Mouse (Mus musculus): ENCODE data around the gene Tbc1d13. TPM values are rescaled to one million over a fixed set of nuclear protein-coding genes. Genes with fewer than 3 reads are reported as not detected.
"Not testable (repeated sequence)": the region's sequence is repeated elsewhere in the genome, so short reads cannot be mapped to it uniquely, and the experiment has no call there.

Tbc1d13 gene
- total and polyA plus RNA-seq, 2 experiments, result 25.8 to 42.6 TPM

DNA sequence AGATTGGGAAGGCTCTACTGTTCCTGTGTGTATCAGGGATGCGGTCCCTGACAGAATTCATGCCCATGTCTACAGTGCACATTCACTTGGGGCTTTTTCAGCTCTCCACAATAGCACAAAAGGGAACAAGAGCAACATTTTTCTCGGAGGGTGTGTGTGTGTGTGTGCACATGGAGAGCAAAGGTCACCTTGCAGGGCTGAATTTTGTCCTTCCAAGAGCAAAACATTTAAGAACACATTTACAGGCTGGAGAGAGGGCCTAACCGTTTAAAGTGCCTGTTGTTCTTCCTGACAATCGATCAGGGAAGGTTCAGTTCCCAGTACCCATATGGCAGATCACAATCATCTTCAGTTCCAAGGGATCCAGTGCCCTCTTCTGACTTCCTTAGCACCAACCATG lies 3.4 kb upstream of the Tbc1d13 start:
- WGBS, result 37% methylated on average over 4 of the region's 4 CpGs
- Histone ChIP-seq H3K9ac (ENCODE audit: low read depth, low read length) (no peak overlapping the region), H3K27me3 (ENCODE audit: control insufficient read depth, insufficient read depth, low read length) (no peaks in the 10 kb centered on the region), H3K4me1 (ENCODE audit: control insufficient read depth, insufficient read depth, low read length) (peaks cover 8% of the 10 kb centered on the region; the same call in 1 of the 2 replicates), H3K79me2 (ENCODE audit: control insufficient read depth, insufficient read depth, low read length) (peaks cover 3% of the 10 kb centered on the region; the same call in 1 of the 2 replicates), H3K4me3 (ENCODE audit: insufficient read depth, low read depth, low read length) (no peak overlapping the region), H3K36me3 (ENCODE audit: control insufficient read depth, insufficient read depth, low read length) (no peaks in the 10 kb centered on the region), H3K27ac (replicated peaks; ENCODE audit: insufficient read depth, low read depth, low read length) (peak overlapping the region; percentile 8)
- DNase-seq (ENCODE audit: extremely low read depth, low read depth, low spot score), result peak; percentile 74
- TF ChIP-seq POLR2A (IDR thresholded peaks at IDR 0.05; ENCODE audit: extremely low read depth, insufficient read depth, low read length) (no peak), CTCF (IDR thresholded peaks at IDR 0.05; ENCODE audit: low read depth, low read length) (no peak)

DNA sequence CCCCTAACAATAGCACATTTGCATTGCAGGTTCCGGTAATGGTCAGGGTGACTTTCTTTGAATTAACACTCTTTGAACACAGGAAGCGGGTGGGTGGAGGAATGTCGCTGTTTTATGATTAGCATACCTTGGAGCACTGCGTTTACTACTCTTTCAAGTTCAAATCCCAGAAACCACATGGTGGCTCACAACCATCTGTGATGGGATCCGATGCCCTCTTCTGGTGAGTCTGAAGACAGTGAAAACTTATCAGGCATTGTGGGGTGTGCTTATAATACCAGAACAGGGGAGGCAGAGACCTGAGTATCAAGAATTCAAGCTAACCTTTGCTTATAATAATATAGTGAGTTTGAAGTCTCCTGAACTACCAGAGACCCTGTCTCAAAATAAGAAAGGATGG lies 2.3 kb upstream of the Tbc1d13 start:
- H3K4me1 ChIP-seq (ENCODE audit: control insufficient read depth, insufficient read depth, low read length), result peaks cover 11% of the 10 kb centered on the region; the same call in 1 of the 2 replicates
- not testable (repeated sequence) for H3K27me3 ChIP-seq (ENCODE audit: control insufficient read depth, insufficient read depth, low read length); DNase-seq (ENCODE audit: extremely low read depth, low read depth, low spot score); H3K9ac ChIP-seq (ENCODE audit: low read depth, low read length); H3K79me2 ChIP-seq (ENCODE audit: control insufficient read depth, insufficient read depth, low read length); H3K27ac ChIP-seq (replicated peaks; ENCODE audit: insufficient read depth, low read depth, low read length); H3K4me3 ChIP-seq (ENCODE audit: insufficient read depth, low read depth, low read length); H3K36me3 ChIP-seq (ENCODE audit: control insufficient read depth, insufficient read depth, low read length)
- WGBS, result 81% methylated on average over 5 of the region's 5 CpGs

DNA sequence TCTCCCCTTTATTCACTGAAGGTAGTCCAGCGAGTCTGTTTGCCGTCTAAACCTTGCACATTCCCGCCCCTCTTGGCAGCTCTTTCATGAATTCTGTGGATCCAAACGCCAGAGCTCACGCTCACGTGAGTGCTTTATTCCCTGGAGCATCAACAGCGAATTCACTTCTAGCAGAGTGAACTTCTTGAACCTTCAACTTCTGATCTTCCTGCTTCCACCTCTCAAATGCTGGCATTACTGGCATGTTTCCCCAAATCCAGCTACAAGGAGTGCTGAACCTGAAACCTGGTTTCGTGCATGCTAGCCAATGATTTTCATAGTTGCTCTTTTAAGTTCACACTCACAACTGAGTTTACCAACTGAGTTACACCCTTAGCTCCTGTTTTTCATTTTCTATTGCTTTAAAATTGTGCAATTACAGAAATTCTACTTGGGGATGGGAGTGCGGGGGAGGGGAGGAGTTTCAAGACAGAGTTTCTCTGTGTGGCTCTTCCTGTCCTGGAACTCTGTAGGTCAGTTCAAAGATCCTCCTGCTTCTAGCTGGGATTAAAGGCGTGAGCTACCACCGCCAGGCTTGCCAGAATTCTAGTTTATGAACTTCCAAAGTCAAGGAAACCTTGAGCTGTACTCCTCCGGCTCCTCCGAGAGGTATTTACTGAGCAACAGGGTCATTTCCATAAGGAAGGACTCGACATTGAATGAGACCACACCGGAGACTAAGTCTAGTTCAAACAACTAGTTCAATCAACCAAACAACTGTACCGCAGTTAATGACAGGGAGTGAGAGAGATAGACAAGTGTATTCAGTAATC lies 539 bp upstream of the Tbc1d13 start:
- peak overlapping the region; percentile 92 for H3K4me3 ChIP-seq (ENCODE audit: insufficient read depth, low read depth, low read length)
- peaks cover 13% of the 10 kb centered on the region for H3K79me2 ChIP-seq (ENCODE audit: control insufficient read depth, insufficient read depth, low read length)
- peak; percentile 83 for DNase-seq (ENCODE audit: extremely low read depth, low read depth, low spot score)
- H3K4me1 ChIP-seq (ENCODE audit: control insufficient read depth, insufficient read depth, low read length), result peaks cover 11% of the 10 kb centered on the region; the same call in 1 of the 2 replicates
- 1% methylated on average over 16 of the region's 16 CpGs for WGBS
- H3K27me3 ChIP-seq (ENCODE audit: control insufficient read depth, insufficient read depth, low read length), result no peaks in the 10 kb centered on the region
- peak overlapping the region; percentile 92 for H3K27ac ChIP-seq (replicated peaks; ENCODE audit: insufficient read depth, low read depth, low read length)
- H3K36me3 ChIP-seq (ENCODE audit: control insufficient read depth, insufficient read depth, low read length), result peaks cover 14% of the 10 kb centered on the region
- no peak for TF ChIP-seq POLR2A (IDR thresholded peaks at IDR 0.05; ENCODE audit: extremely low read depth, insufficient read depth, low read length)
- no peak for TF ChIP-seq CTCF (IDR thresholded peaks at IDR 0.05; ENCODE audit: low read depth, low read length)
- H3K9ac ChIP-seq (ENCODE audit: low read depth, low read length), result peak overlapping the region; percentile 67

DNA sequence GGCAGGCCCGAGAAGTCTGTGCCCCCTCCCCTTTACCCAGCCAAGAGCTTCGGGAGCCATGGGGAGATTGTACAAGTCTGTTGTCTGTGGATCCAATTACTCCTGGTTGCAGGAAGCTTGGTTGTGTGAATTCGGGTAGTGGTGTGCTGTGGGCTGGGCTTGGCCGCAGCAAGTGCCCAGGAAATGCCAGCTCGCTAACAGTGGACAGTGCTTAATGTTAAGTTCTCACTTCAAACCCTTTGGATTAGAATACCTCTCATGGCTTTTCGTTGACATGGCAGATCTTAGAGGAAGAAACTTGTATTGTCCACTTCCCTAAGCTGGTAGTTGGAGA lies 799 bp downstream of the Tbc1d13 start:
- H3K4me1 ChIP-seq (ENCODE audit: control insufficient read depth, insufficient read depth, low read length), result peaks cover 11% of the 10 kb centered on the region; the same call in 1 of the 2 replicates
- peak overlapping the region; percentile 77 for H3K27ac ChIP-seq (replicated peaks; ENCODE audit: insufficient read depth, low read depth, low read length)
- peak overlapping the region; percentile 92 for H3K9ac ChIP-seq (ENCODE audit: low read depth, low read length)
- 3% methylated on average over 6 of the region's 6 CpGs for whole genome bisulfite sequencing
- H3K36me3 ChIP-seq (ENCODE audit: control insufficient read depth, insufficient read depth, low read length), result peaks cover 17% of the 10 kb centered on the region
- no peaks in the 10 kb centered on the region for H3K27me3 ChIP-seq (ENCODE audit: control insufficient read depth, insufficient read depth, low read length)
- peak overlapping the region; percentile 92 for H3K4me3 ChIP-seq (ENCODE audit: insufficient read depth, low read depth, low read length)
- peaks cover 13% of the 10 kb centered on the region for H3K79me2 ChIP-seq (ENCODE audit: control insufficient read depth, insufficient read depth, low read length)
- DNase-seq (ENCODE audit: extremely low read depth, low read depth, low spot score), result peak; percentile 66
- TF ChIP-seq CTCF (IDR thresholded peaks at IDR 0.05; ENCODE audit: low read depth, low read length), result no peak
- no peak for TF ChIP-seq POLR2A (IDR thresholded peaks at IDR 0.05; ENCODE audit: extremely low read depth, insufficient read depth, low read length)

DNA sequence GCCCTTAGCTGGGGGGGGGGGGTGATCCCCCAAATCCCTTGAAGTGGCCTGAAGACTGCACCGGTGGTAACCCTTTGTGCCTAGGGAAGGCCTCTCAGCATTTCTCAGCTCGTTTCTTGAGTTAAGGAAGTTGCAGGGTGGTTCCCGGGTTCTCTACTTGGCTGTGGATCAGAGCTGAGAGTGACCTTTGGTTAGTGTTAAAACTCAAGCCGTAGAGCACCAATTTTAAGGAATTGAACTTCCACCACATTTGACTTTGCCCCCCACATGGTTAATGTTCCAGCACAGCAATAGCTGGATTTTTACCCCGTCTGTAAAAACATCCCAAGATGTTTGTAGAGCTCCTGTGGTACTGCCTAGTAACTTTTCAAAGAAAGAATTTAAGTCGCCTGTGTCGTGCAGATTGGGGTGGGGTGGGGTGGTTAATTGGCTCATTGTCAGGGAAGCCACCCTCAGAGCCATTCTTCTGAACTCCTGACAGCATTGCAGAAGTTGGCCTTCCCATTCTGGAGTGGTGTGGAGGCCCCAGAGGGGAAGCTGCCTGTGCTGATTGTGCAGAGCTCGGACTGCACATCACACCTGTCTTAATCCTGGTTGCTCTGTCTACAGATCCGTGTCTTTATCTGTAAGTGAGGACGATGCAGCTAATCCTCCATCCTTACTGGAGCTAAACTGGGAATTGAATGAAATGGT lies 1.5 kb downstream of the Tbc1d13 start:
- Histone ChIP-seq H3K27ac (replicated peaks; ENCODE audit: insufficient read depth, low read depth, low read length) (peak overlapping the region; percentile 77), H3K36me3 (ENCODE audit: control insufficient read depth, insufficient read depth, low read length) (peaks cover 17% of the 10 kb centered on the region), H3K4me3 (ENCODE audit: insufficient read depth, low read depth, low read length) (peak overlapping the region; percentile 92), H3K4me1 (ENCODE audit: control insufficient read depth, insufficient read depth, low read length) (peaks cover 8% of the 10 kb centered on the region; the same call in 1 of the 2 replicates), H3K27me3 (ENCODE audit: control insufficient read depth, insufficient read depth, low read length) (no peaks in the 10 kb centered on the region), H3K79me2 (ENCODE audit: control insufficient read depth, insufficient read depth, low read length) (peaks cover 13% of the 10 kb centered on the region), H3K9ac (ENCODE audit: low read depth, low read length) (peak overlapping the region; percentile 92)
- peak; percentile 61 for DNase-seq (ENCODE audit: extremely low read depth, low read depth, low spot score)
- no peak for TF ChIP-seq POLR2A (IDR thresholded peaks at IDR 0.05; ENCODE audit: extremely low read depth, insufficient read depth, low read length)
- TF ChIP-seq CTCF (IDR thresholded peaks at IDR 0.05; ENCODE audit: low read depth, low read length), result no peak
- 38% methylated on average over 10 of the region's 10 CpGs for WGBS

DNA sequence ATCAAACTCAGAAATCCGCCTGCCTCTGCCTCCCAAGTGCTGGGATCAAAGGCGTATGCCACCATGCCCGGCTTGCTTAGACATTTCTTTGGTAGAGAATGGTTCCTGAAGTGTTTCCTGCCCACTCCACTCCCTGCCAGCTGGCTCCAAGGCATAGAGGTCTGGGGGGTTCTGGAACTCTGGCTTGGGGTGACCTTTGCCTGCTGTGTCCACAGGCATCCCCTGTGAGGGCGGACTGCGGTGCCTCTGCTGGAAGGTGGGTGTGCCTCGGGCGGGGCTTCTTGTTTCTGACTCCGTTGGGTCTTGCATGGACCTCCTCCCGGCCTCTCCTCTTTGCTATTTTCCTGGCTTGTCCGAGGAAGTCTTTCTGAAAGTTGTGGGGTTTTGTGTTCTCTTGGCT lies 2.9 kb downstream of the Tbc1d13 start:
- H3K4me1 ChIP-seq (ENCODE audit: control insufficient read depth, insufficient read depth, low read length), result peaks cover 5% of the 10 kb centered on the region; the same call in 1 of the 2 replicates
- no peaks in the 10 kb centered on the region for H3K27me3 ChIP-seq (ENCODE audit: control insufficient read depth, insufficient read depth, low read length)
- WGBS, result 90% methylated on average over 10 of the region's 10 CpGs

DNA sequence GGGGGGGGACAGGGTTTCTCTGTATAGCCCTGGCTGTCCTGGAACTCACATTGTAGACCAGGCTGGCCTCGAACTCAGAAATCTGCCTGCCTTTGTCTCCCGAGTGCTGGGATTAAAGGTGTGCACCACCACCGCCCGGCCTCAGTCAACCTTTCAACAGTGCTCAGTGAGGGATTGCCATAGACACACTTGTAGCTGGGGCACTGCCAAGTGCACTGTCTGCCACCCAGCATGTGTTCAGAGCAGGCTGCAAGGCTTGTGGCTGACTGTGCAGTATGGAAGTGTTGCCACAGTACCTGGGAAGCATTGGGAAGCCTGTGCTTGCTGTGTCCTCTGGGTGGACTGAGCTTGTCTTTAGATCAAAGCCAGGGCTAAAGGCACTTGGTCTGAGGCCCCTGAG lies 6.5 kb downstream of the Tbc1d13 start:
- peaks cover 10% of the 10 kb centered on the region for H3K79me2 ChIP-seq (ENCODE audit: control insufficient read depth, insufficient read depth, low read length)
- DNase-seq (ENCODE audit: extremely low read depth, low read depth, low spot score); H3K27ac ChIP-seq (replicated peaks; ENCODE audit: insufficient read depth, low read depth, low read length); H3K27me3 ChIP-seq (ENCODE audit: control insufficient read depth, insufficient read depth, low read length); H3K4me3 ChIP-seq (ENCODE audit: insufficient read depth, low read depth, low read length); H3K9ac ChIP-seq (ENCODE audit: low read depth, low read length): not testable (repeated sequence)
- 72% methylated on average over 4 of the region's 4 CpGs for WGBS
- H3K36me3 ChIP-seq (ENCODE audit: control insufficient read depth, insufficient read depth, low read length), result peaks cover 35% of the 10 kb centered on the region
- H3K4me1 ChIP-seq (ENCODE audit: control insufficient read depth, insufficient read depth, low read length), result peaks cover 18% of the 10 kb centered on the region

More for the DNA sequence above, 2.9 kb downstream of the Tbc1d13 start:
- Histone ChIP-seq H3K27ac (replicated peaks; ENCODE audit: insufficient read depth, low read depth, low read length) (no peak overlapping the region), H3K9ac (ENCODE audit: low read depth, low read length) (no peak overlapping the region), H3K79me2 (ENCODE audit: control insufficient read depth, insufficient read depth, low read length) (peaks cover 13% of the 10 kb centered on the region), H3K4me3 (ENCODE audit: insufficient read depth, low read depth, low read length) (no peak overlapping the region), H3K36me3 (ENCODE audit: control insufficient read depth, insufficient read depth, low read length) (peaks cover 28% of the 10 kb centered on the region)
- TF ChIP-seq CTCF (IDR thresholded peaks at IDR 0.05; ENCODE audit: low read depth, low read length), result no peak
- no peak for TF ChIP-seq POLR2A (IDR thresholded peaks at IDR 0.05; ENCODE audit: extremely low read depth, insufficient read depth, low read length)
- DNase-seq (ENCODE audit: extremely low read depth, low read depth, low spot score), result no peak

All from liver, adult 2 months (tissue).